Mouse (Mus musculus): Measurements from ENCODE around the gene Wfdc5.

DNA sequence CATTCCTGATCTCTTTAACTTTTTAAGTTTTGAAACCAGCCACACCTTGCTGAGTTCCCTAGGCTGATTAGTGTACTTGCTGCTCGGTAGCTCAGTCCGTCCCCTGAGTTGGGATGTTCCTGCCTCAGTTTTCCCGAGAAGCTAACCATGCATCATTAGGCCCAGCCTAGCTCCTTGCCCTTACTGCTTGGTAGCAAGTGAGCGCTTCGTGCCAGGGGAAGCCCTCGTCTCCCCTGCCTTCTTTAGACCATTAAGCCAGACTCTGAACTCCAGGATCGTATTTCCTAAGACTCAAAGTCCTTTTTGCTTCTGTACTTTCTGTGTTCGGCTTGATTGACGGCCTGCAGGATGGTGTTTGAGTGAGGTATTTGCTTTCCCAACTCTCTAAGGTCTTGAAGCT, 798 bp upstream of the Wfdc5 start:
- TF ChIP-seq GATA1 (IDR thresholded peaks at IDR 0.05; ENCODE audit: borderline replicate concordance, low read length) (no peak), FLI1 (IDR thresholded peaks at IDR 0.05; ENCODE audit: low read length) (no peak)
